Mouse (Mus musculus): ENCODE data around the gene Rora. TPM values are rescaled to one million over a fixed set of nuclear protein-coding genes. Genes with fewer than 3 reads are reported as not detected.

The Rora gene
- polyA plus RNA-seq, 1 experiment from 2014 or later = 6.1 TPM

DNA sequence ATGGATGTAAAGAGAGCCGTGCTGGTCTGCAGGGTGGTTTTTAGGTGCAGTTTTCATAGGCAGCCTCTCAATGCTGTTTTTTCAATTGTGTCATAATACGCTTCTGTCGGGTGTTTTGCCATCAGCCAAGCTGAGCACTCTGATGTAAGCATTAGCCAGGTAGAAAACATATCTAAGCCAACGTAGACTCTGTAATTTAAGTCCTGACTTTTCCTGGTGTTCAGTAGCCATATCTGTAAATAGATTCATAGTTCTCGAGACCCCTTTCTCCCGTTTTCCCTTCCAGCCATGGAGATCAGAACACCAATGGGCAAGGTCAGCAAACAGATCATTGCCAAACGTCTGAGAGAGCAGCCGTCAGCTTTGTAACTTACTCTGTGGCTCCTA lies 640.1 kb downstream of the Rora start:
- Histone ChIP-seq H3K27ac (replicated peaks) (no peak overlapping the region), H3K4me3 (no peak overlapping the region), H3K27me3 (replicated peaks) (peaks cover 37% of the 10 kb centered on the region), H3K36me3 (no peaks in the 10 kb centered on the region), H3K4me2 (no peak overlapping the region), H3K9me3 (no peaks in the 10 kb centered on the region), H3K9ac (no peak overlapping the region), H3K4me1 (peaks cover 24% of the 10 kb centered on the region)
- no peak for ATAC-seq (ENCODE audit: extremely low read depth, insufficient number of reproducible peaks, low FRiP score, low TSS enrichment)
- WGBS = 77% methylated on average over 8 of the region's 8 CpGs

DNA sequence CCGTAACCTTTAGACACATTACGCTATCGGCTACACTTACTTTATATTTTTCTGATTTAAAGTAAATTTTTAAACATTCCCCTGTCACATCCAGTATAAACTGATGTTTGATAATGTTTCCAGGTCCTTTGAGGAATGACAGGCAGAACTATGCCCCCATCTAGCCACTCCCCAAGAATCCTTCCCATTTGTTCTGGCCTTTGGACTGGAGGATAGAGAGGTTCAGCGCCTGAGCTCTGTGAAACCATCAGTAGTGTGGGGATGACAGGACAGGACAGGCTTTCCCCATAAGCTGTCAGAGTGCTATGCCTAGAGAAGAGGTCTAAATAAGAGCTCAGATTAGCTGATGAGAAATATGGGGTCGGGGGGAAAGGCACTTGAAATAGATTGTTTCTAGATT lies 640.8 kb downstream of the Rora start:
- Histone ChIP-seq H3K27me3 (replicated peaks) (peaks cover 37% of the 10 kb centered on the region), H3K9ac (no peak overlapping the region), H3K4me3 (no peak overlapping the region), H3K4me1 (peaks cover 22% of the 10 kb centered on the region), H3K36me3 (no peaks in the 10 kb centered on the region), H3K27ac (replicated peaks) (no peak overlapping the region), H3K4me2 (no peak overlapping the region), H3K9me3 (no peaks in the 10 kb centered on the region)
- WGBS = 73% methylated on average over 5 of the region's 5 CpGs
- ATAC-seq (ENCODE audit: extremely low read depth, insufficient number of reproducible peaks, low FRiP score, low TSS enrichment) = no peak

DNA sequence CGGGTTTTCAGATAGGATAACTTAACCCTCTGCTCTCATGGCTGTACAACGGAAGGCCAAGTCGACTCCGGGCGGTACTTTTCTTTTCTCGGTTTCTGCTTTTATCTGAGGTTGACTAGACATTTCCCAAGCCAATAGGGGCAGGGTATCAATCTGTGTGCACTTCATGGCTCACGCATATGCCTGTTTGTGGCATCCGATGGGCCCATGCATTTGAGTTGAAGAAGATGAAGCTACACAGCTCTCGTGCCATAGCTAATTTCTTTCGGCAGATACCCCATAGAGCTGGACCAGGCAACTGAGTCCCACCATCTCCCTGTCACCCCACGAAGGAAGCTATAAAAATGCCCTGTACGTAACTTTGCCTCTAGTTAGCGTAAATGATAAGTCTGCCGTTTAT lies 641.3 kb downstream of the Rora start:
- ATAC-seq (ENCODE audit: extremely low read depth, insufficient number of reproducible peaks, low FRiP score, low TSS enrichment) = no peak
- H3K9me3 ChIP-seq = no peaks in the 10 kb centered on the region

DNA sequence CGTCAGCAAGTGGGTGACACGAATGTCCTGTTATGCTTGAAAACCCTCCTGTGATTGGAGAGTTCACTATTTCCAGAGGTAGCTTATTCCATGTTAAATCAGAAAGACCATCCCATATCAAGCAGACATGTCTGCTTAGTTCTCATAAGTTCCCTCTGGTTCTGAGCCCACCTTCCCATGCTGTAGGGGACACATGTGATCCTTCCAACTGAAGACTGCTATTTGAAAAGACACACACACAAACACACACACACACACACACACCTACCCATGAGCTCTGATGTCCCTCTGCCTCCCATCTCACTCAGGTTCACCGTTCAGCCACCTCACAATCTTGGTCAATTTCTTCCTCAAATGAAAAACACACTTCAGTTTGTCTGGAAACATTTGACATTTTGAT lies 642.2 kb downstream of the Rora start:
- H3K4me3 ChIP-seq = no peak overlapping the region
- H3K4me2 ChIP-seq = no peak overlapping the region
- peaks cover 34% of the 10 kb centered on the region for H3K27me3 ChIP-seq (replicated peaks)
- no peak overlapping the region for H3K27ac ChIP-seq (replicated peaks)
- H3K4me1 ChIP-seq = peaks cover 17% of the 10 kb centered on the region
- WGBS = 66% methylated on average over 3 of the region's 3 CpGs
- H3K9me3 ChIP-seq = no peaks in the 10 kb centered on the region
- H3K9ac ChIP-seq = no peak overlapping the region
- H3K36me3 ChIP-seq = no peaks in the 10 kb centered on the region
- no peak for ATAC-seq (ENCODE audit: extremely low read depth, insufficient number of reproducible peaks, low FRiP score, low TSS enrichment)

More for the DNA sequence above, 641.3 kb downstream of the Rora start:
- H3K36me3 ChIP-seq = no peaks in the 10 kb centered on the region
- no peak overlapping the region for H3K4me3 ChIP-seq
- no peak overlapping the region for H3K4me2 ChIP-seq
- H3K4me1 ChIP-seq = peaks cover 22% of the 10 kb centered on the region
- H3K27ac ChIP-seq (replicated peaks) = no peak overlapping the region
- peaks cover 37% of the 10 kb centered on the region for H3K27me3 ChIP-seq (replicated peaks)
- no peak overlapping the region for H3K9ac ChIP-seq
- 73% methylated on average over 14 of the region's 14 CpGs for WGBS

DNA sequence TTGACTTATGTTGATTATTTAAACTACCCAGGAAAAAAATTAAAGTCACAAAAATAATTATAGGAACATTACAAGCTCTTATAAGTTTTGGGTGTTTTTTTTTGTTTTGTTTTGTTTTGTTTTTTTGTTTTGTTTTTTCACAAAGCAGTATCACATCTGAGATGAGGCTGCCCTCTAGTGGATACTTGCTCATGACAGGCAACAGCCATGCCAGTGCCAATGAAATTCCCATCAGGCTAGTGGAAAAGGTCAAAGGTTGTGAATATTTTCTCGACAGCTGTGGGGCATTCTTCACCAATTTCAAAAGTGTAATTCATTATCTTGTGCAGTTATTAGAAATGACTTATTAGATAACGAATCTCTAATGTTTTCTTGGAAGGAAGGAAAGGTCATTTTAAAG lies 642.8 kb downstream of the Rora start:
- no peak overlapping the region for H3K4me3 ChIP-seq
- H3K4me1 ChIP-seq = peaks cover 16% of the 10 kb centered on the region
- H3K4me2 ChIP-seq = no peak overlapping the region
- ATAC-seq (ENCODE audit: extremely low read depth, insufficient number of reproducible peaks, low FRiP score, low TSS enrichment) = no peak
- no peak overlapping the region for H3K27ac ChIP-seq (replicated peaks)
- H3K9ac ChIP-seq = no peak overlapping the region
- WGBS = 14% methylated on average over 2 of the region's 2 CpGs
- peaks cover 28% of the 10 kb centered on the region for H3K27me3 ChIP-seq (replicated peaks)
- no peaks in the 10 kb centered on the region for H3K36me3 ChIP-seq
- no peaks in the 10 kb centered on the region for H3K9me3 ChIP-seq

DNA sequence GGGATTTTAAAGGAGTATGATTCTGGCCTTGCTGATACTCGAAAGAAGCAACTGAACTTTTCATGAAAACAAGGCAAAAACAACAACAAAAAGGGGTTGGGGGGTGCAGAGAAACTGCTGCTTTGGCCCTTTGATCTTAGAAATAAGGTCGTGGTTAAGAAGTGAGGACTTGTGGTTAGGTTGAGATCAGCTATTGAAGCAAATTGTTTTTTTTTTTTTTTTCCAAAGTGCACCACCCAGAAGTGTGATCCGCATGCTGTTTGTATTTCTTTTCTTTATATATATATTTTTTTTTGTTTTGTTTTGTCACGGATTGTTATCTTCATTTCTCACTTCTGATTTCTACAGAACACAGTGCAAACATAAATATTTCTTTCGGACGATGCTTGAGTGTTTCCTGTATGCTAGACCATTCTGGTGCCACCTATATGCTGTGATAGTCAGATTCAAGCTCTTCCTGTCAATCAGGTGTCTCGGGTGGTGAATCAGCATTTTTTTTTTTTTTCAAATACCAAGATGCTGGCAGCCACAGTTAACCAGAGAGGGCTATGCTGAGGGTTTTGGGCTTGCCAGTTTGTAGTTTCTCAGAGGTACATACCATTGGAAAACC lies 644.3 kb downstream of the Rora start:
- no peak overlapping the region for H3K4me2 ChIP-seq
- H3K27ac ChIP-seq (replicated peaks) = no peak overlapping the region
- peaks cover 20% of the 10 kb centered on the region for H3K4me1 ChIP-seq
- H3K36me3 ChIP-seq = no peaks in the 10 kb centered on the region
- ATAC-seq (ENCODE audit: extremely low read depth, insufficient number of reproducible peaks, low FRiP score, low TSS enrichment) = no peak
- WGBS = 71% methylated on average over 7 of the region's 7 CpGs
- peaks cover 14% of the 10 kb centered on the region for H3K27me3 ChIP-seq (replicated peaks)
- H3K9ac ChIP-seq = no peak overlapping the region
- no peaks in the 10 kb centered on the region for H3K9me3 ChIP-seq
- H3K4me3 ChIP-seq = no peak overlapping the region

DNA sequence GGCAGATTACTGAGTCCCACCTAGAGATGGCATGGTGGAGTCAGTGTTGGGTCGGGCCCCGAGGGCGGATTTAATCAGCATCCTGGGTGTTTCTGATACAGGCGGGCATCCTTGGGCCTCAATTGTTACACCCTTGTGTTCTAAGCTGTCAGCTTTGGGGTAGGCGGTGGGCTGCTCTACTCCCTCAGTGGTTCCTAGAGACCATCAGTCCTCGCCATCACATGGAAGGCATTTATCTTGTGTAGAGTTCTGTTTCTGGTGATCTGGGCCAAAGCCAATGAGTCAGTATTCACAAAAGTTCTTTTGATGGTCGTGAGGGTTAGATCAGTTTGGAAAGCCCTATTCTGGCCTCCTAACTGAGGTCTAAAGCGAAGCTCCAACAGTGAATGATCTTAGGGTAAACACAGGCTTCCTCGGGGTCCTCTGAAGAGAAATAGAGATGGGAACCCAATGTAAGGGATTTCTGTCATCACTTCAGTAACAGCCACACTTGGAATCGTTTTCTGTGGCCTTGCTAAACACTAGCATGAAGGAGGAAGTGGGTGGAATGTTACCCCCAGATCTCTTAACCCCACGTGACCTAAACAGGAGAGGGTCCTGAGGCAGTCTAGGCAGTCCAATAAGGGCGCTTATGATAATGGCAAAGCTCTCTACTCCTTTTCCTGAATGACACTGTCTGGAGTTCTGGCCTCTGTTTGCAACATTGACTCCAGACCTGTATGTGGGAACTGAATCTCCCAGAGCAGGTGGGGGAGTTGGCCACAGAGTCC lies 645.2 kb downstream of the Rora start:
- Histone ChIP-seq H3K9ac (no peak overlapping the region), H3K9me3 (no peaks in the 10 kb centered on the region), H3K4me1 (peaks cover 20% of the 10 kb centered on the region), H3K27me3 (replicated peaks) (peaks cover 5% of the 10 kb centered on the region; the same call in 1 of the 2 replicates), H3K27ac (replicated peaks) (no peak overlapping the region), H3K36me3 (no peaks in the 10 kb centered on the region), H3K4me3 (no peak overlapping the region), H3K4me2 (no peak overlapping the region)
- 55% methylated on average over 12 of the region's 12 CpGs for WGBS
- no peak for ATAC-seq (ENCODE audit: extremely low read depth, insufficient number of reproducible peaks, low FRiP score, low TSS enrichment)

DNA sequence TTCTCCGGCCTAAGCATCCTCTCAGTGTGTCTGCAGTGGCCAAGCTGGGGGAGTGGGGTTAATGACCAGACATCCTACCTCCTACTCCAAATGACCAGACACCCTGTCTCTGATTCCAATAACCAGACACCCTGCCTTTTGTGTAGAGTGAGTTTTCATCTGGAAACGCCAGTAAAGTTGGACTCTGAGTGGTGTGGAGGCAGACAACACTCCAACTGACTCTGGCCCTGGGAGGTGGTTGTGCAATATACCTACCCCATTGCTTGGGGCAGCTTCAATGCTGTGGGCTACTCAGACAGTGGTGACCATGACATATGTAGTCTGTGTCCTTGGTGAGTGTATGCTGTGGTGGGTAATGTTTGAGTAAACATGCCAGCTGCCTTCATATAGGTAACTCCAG lies 645.9 kb downstream of the Rora start:
- no peak overlapping the region for H3K4me2 ChIP-seq
- H3K4me1 ChIP-seq = peaks cover 20% of the 10 kb centered on the region
- H3K4me3 ChIP-seq = no peak overlapping the region
- H3K27ac ChIP-seq (replicated peaks) = no peak overlapping the region
- H3K9ac ChIP-seq = no peak overlapping the region
- no peaks in the 10 kb centered on the region for H3K36me3 ChIP-seq
- 0 out of 2 replicates have a peak, but pooled peaks cover 3% of the 10 kb centered on the region for H3K27me3 ChIP-seq (replicated peaks)
- H3K9me3 ChIP-seq = no peaks in the 10 kb centered on the region
- 69% methylated on average over 2 of the region's 2 CpGs for WGBS
- no peak for ATAC-seq (ENCODE audit: extremely low read depth, insufficient number of reproducible peaks, low FRiP score, low TSS enrichment)

DNA sequence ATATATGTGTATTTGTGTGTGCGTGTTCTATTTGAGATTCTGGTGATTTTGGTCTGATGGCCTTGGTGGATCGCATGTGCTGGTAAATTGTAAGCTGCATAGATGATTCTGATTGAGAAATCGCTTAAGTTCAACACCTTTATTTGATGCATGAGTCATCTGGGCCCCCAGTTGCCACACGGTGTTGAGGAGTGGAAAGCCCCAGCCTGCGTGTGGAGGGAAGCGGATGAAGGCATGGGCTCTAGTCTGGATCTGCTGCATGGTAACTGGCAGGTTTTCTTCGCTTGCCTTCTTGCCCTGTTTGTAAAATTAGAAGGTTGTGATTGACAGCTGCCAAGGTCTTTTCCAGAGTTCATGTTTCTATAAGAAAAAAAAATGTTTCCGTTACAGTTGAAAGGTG lies 646.7 kb downstream of the Rora start:
- H3K9me3 ChIP-seq = no peaks in the 10 kb centered on the region
- no peak overlapping the region for H3K4me3 ChIP-seq
- H3K9ac ChIP-seq = no peak overlapping the region
- no peak for ATAC-seq (ENCODE audit: extremely low read depth, insufficient number of reproducible peaks, low FRiP score, low TSS enrichment)
- no peaks in the 10 kb centered on the region for H3K36me3 ChIP-seq
- no peak overlapping the region for H3K27ac ChIP-seq (replicated peaks)
- H3K4me1 ChIP-seq = peaks cover 20% of the 10 kb centered on the region
- H3K4me2 ChIP-seq = no peak overlapping the region
- 82% methylated on average over 8 of the region's 8 CpGs for WGBS
- H3K27me3 ChIP-seq (replicated peaks) = 0 out of 2 replicates have a peak, but pooled peaks cover 3% of the 10 kb centered on the region

DNA sequence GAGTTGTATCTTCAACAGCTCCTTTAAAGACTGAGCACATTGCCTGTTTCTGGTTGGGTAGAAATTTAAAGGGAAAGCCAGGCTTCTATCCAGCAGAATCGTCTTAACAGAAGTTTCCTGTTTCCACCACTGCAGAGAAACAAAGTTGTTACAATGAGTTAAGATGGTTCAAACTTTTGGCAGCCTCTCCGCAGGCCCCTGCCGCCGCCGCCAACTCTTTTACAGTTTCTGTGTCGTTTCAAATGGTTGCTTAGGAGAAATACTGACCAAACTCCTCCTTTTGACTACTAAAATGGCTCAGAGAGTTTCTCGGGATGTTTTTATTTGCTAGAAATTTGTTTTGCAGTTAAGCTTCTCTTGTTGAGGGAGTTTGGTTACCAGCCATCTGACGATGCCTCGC lies 647.9 kb downstream of the Rora start:
- Histone ChIP-seq H3K27ac (replicated peaks) (peak overlapping the region; percentile 48; the same call in 1 of the 2 replicates), H3K9me3 (no peaks in the 10 kb centered on the region), H3K4me3 (no peak overlapping the region), H3K36me3 (no peaks in the 10 kb centered on the region), H3K9ac (no peak overlapping the region), H3K4me1 (peaks cover 20% of the 10 kb centered on the region), H3K4me2 (peak overlapping the region; percentile 44), H3K27me3 (replicated peaks) (no peaks in the 10 kb centered on the region)
- no peak for ATAC-seq (ENCODE audit: extremely low read depth, insufficient number of reproducible peaks, low FRiP score, low TSS enrichment)
- 26% methylated on average over 9 of the region's 9 CpGs for WGBS

DNA sequence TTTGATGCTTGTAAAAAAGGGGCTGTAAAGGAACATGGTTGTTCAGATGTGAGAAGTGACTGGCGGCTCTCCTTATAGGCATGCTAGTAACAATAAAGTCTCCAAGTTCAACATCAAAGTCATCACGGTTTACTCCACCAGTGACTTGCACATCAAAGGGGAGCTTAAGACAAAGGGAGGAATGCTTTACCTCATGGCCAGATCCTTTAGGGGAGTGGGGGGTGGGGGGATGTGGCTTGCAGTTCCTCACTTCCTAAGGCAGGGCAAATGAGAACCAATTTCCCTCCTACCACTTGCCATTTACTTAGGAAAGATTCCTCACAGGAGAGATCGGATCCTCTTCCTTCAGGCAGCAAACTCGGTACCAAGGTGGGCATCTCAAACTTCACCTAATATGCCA lies 648.4 kb downstream of the Rora start:
- H3K27me3 ChIP-seq (replicated peaks) = no peaks in the 10 kb centered on the region
- H3K36me3 ChIP-seq = no peaks in the 10 kb centered on the region
- H3K4me2 ChIP-seq = peak overlapping the region; percentile 44
- H3K9me3 ChIP-seq = no peaks in the 10 kb centered on the region
- WGBS = 33% methylated on average over 4 of the region's 4 CpGs
- H3K9ac ChIP-seq = no peak overlapping the region
- no peak overlapping the region for H3K4me3 ChIP-seq
- H3K27ac ChIP-seq (replicated peaks) = peak overlapping the region; percentile 48; the same call in 1 of the 2 replicates
- H3K4me1 ChIP-seq = peaks cover 20% of the 10 kb centered on the region
- no peak for ATAC-seq (ENCODE audit: extremely low read depth, insufficient number of reproducible peaks, low FRiP score, low TSS enrichment)

DNA sequence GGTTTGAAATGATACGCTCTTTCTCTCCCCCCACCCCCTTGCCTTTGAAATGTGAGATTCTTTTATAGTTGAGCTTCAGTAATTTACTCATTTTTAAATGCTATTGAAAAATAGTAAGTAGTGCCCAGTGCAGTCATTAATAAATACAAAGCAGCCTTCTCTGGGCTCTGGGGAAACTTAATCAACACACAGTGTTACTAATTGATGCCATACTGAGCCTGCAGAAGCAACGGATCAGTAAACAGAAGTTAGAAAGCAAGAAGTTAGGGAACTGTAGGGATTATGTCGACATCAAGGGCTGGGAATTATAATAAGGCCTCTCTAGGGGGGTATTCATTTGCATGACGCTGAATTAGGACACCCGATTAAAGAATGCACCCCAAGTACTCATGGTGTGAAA lies 649.3 kb downstream of the Rora start:
- Histone ChIP-seq H3K27ac (replicated peaks) (no peak overlapping the region), H3K4me3 (no peak overlapping the region), H3K9ac (no peak overlapping the region), H3K36me3 (no peaks in the 10 kb centered on the region), H3K4me1 (peaks cover 20% of the 10 kb centered on the region), H3K4me2 (no peak overlapping the region), H3K27me3 (replicated peaks) (no peaks in the 10 kb centered on the region), H3K9me3 (no peaks in the 10 kb centered on the region)
- ATAC-seq (ENCODE audit: extremely low read depth, insufficient number of reproducible peaks, low FRiP score, low TSS enrichment) = no peak
- 44% methylated on average over 5 of the region's 5 CpGs for WGBS

Measured in heart, embryonic 13.5 days (tissue).